Mouse (Mus musculus): ENCODE data around the gene Gpc6. TPM values are rescaled to one million over a fixed set of nuclear protein-coding genes. Genes with fewer than 3 reads are reported as not detected.

Gene Gpc6
- total and polyA plus RNA-seq, 3 experiments, result not detected

DNA sequence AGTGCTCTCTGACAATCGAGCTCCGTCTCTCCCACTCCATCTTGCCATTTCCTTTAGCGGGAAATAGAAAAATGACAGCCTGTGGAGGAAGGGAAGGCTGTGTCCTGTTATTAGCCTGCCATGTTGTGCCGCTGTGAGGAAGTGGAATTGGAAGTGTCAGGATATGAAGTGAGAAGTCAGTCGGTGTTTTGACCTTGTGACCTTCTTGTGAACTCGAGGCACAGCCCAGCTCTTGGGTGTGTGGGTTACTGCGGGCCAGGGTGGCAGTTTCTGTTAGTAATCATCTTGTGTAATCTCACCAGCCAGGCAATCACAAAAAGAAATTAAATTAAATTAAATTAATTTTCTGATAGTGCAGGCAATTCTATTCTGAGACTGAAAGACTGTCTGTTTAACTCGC is 789.0 kb downstream of the Gpc6 start:
- no peaks in the 10 kb centered on the region for H3K79me2 ChIP-seq (replicated peaks; ENCODE audit: control insufficient read depth, extremely low read depth, insufficient read depth, poor library complexity, severe bottlenecking)
- H3K9ac ChIP-seq (ENCODE audit: insufficient read depth, low read depth), result no peak overlapping the region
- no peak for TF ChIP-seq USF1 (IDR thresholded peaks at IDR 0.05; ENCODE audit: low read depth, low read length)
- no peak for TF ChIP-seq POLR2A (IDR thresholded peaks at IDR 0.05; ENCODE audit: low read depth, low read length)
- no peak for TF ChIP-seq ZKSCAN1 (IDR thresholded peaks at IDR 0.05; ENCODE audit: borderline replicate concordance, low read depth, low read length)
- no peak for TF ChIP-seq KAT2A (IDR thresholded peaks at IDR 0.05; ENCODE audit: insufficient replicate concordance, low read length)
- no peak for TF ChIP-seq JUN (IDR thresholded peaks at IDR 0.05; ENCODE audit: insufficient read depth, low read depth, low read length)
- H3K4me2 ChIP-seq (ENCODE audit: insufficient read depth, low read depth, poor library complexity, severe bottlenecking), result no peak overlapping the region
- in situ Hi-C loops (cut with MboI; ENCODE audit: low pct_ligation_motif_present, low pct_unique_long_range_greater_than_20kb, low sequenced_read_pairs) (no loop called here), dilution Hi-C loops (cut with MboI; ENCODE audit: extremely low pct_ligation_motif_present, extremely low pct_unique_long_range_greater_than_20kb, low sequenced_read_pairs) (no loop called here)
- no peaks in the 10 kb centered on the region for H3K27me3 ChIP-seq (replicated peaks)
- H3K9me3 ChIP-seq (replicated peaks; ENCODE audit: low read length), result no peaks in the 10 kb centered on the region
- H3K36me3 ChIP-seq (replicated peaks in 1 of 2; ENCODE audit: control insufficient read depth in 1 of 2, insufficient read depth in 1 of 2, low read length in 1 of 2), result no peaks in the 10 kb centered on the region
- DNase-seq (ENCODE audit: extremely low read depth), result no peak
- no peak overlapping the region for H3K4me3 ChIP-seq (replicated peaks in 1 of 3; ENCODE audit: low read depth in 2 of 3, low read length in 2 of 3, poor library complexity in 1 of 3)
- H3K4me1 ChIP-seq (ENCODE audit: control insufficient read depth in 1 of 2, insufficient read depth in 2 of 2), result no peaks in the 10 kb centered on the region
- no peak overlapping the region for H3K27ac ChIP-seq (ENCODE audit: insufficient read depth, low read depth)

DNA sequence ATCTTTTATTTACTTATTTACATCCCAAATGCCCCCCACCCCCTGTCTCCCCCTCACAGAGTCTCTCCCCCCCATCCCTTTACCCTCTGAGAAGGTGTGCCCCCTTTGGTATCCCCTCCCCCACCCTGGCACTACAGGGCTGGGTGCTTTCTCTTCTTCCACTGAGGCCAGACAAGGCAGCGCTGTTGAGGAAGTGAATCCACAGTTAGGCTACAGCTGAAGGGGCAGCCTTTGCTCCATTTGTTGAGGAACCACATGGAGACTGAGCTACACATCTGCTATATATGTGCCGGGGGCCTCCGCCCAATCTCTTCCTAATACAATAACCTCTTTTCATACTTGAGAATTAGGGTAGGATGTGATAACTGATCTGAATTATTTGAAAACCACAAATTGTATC is 791.2 kb downstream of the Gpc6 start:
- Histone ChIP-seq H3K36me3 (replicated peaks in 1 of 2; ENCODE audit: control insufficient read depth in 1 of 2, insufficient read depth in 1 of 2, low read length in 1 of 2) (no peaks in the 10 kb centered on the region), H3K4me3 (replicated peaks in 1 of 3; ENCODE audit: low read depth in 2 of 3, low read length in 2 of 3, poor library complexity in 1 of 3) (no peak overlapping the region), H3K79me2 (replicated peaks; ENCODE audit: control insufficient read depth, extremely low read depth, insufficient read depth, poor library complexity, severe bottlenecking) (no peaks in the 10 kb centered on the region), H3K9ac (ENCODE audit: insufficient read depth, low read depth) (no peak overlapping the region), H3K27me3 (replicated peaks) (no peaks in the 10 kb centered on the region), H3K4me2 (ENCODE audit: insufficient read depth, low read depth, poor library complexity, severe bottlenecking) (no peak overlapping the region), H3K27ac (ENCODE audit: insufficient read depth, low read depth) (no peak overlapping the region), H3K9me3 (replicated peaks; ENCODE audit: low read length) (no peaks in the 10 kb centered on the region), H3K4me1 (ENCODE audit: control insufficient read depth in 1 of 2, insufficient read depth in 2 of 2) (no peaks in the 10 kb centered on the region)
- DNase-seq (ENCODE audit: extremely low read depth), result no peak
- in situ Hi-C loops (cut with MboI; ENCODE audit: low pct_ligation_motif_present, low pct_unique_long_range_greater_than_20kb, low sequenced_read_pairs) (no loop called here), dilution Hi-C loops (cut with MboI; ENCODE audit: extremely low pct_ligation_motif_present, extremely low pct_unique_long_range_greater_than_20kb, low sequenced_read_pairs) (no loop called here)
- TF ChIP-seq MAZ (IDR thresholded peaks at IDR 0.05; ENCODE audit: low read depth, low read length) (no peak), RAD21 (IDR thresholded peaks at IDR 0.05; ENCODE audit: low read depth, low read length) (no peak), ZMIZ1 (IDR thresholded peaks at IDR 0.05; ENCODE audit: low read depth, low read length) (no peak), POLR2AphosphoS2 (IDR thresholded peaks at IDR 0.05; ENCODE audit: low read depth, low read length) (no peak), ZC3H11A (IDR thresholded peaks at IDR 0.05; ENCODE audit: low read depth, low read length) (no peak), GABPA (IDR thresholded peaks at IDR 0.05; ENCODE audit: insufficient replicate concordance, low read depth, low read length) (no peak), POLR2A (IDR thresholded peaks at IDR 0.05; ENCODE audit: low read depth, low read length) (no peak), JUND (conservative IDR thresholded peaks at IDR 0.05; ENCODE audit: low read depth, low read length) (no peak), SIN3A (IDR thresholded peaks at IDR 0.05; ENCODE audit: low read length) (no peak), BHLHE40 (IDR thresholded peaks at IDR 0.05; ENCODE audit: low read depth, low read length) (no peak), PAX5 (IDR thresholded peaks at IDR 0.05; ENCODE audit: low read length) (no peak), TBP (conservative IDR thresholded peaks at IDR 0.05; ENCODE audit: low read depth, low read length) (no peak), KAT2A (IDR thresholded peaks at IDR 0.05; ENCODE audit: insufficient replicate concordance, low read length) (no peak), SMC3 (IDR thresholded peaks at IDR 0.05; ENCODE audit: low read depth, low read length) (no peak), JUN (IDR thresholded peaks at IDR 0.05; ENCODE audit: insufficient read depth, low read depth, low read length) (no peak), TCF12 (IDR thresholded peaks at IDR 0.05; ENCODE audit: low read depth, low read length) (no peak)

Measured in CH12.LX (cell line).